Mouse (Mus musculus) megakaryocyte-erythroid progenitor cell, adult 5-6 weeks (primary cell): ENCODE results near the gene Abhd2. TPM values are rescaled to one million over a fixed set of nuclear protein-coding genes. Genes with fewer than 3 reads are reported as not detected.

ENCODE experiments used
- ATAC-seq: replicated peaks from 2 replicates; pipeline ENCODE4 v1.8.0; 2016; ENCODE audit warnings: mild to moderate bottlenecking, inconsistent platforms; ENCODE audit not compliant: severe bottlenecking, poor library complexity, low FRiP score, low TSS enrichment
- total RNA-seq, 2 experiments: library from RNA; stranded (forward) in 1 of 2; stranded (reverse) in 1 of 2; fragments of 200-1000, 215-1000 nt in 1 of 2; fragments of >200 nt in 1 of 2; fragmentation: Nextera tagmentation in 1 of 2; gene quantifications; 2 replicates each; pipeline ENCODE4 v1.2.3; 2014 to 2017

The Abhd2 gene
- total RNA-seq, 2 experiments from 2014 or later = 13.9 to 23.6 TPM

GRCm38 (mm10) chr7:79394666-79395065, 121.7 kb downstream of the Abhd2 start:
- no peak for ATAC-seq

DNA sequence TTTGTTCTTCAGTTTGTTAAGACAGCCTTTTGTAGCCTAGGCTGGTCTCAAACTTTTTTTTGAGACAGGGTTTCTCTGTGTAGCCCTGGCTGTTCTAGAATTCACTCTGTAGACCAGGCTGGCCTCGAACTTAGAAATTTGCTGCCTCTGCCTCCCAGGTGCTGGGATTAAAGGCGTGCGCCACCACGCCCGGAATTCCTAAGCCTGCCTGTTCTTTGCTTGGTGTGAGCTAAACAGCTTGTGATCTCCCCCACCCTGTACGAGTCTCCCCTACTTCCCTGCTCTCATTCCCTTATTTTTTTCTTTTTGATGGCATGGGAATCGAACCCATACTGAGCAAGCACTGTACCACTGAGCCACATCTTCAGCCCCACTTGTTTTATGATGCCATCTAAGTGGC, 122.2 kb downstream of the Abhd2 start:
- no peak for ATAC-seq

DNA sequence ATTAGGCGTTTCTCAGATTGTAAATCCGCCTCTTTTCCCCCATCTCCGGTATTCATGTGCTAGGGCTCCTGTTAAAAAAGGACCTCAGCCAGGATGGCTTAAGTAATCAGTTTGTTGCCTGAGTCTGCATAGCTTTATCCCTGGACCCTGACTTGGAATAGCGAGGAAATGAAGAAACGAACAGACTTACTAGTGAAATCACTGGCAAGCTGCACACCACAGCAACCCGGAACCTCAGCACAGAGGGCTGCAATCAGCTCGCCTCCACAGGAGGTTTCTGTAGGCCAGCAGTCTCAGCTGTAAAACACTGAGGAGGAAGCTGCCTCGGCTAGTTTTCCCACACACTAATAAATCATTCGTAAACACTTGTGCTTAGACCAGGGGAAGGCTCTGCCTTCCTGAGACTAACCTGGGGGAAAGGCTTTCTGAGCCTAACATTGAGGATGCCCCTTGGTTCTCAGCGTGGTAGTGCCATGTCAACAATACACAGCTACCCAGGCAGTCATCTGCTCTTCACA, 124.5 kb downstream of the Abhd2 start:
- ATAC-seq = no peak

- no peak for ATAC-seq
Measured at GRCm38 (mm10) chr7:79398426-79398825, 125.4 kb downstream of the Abhd2 start.

DNA sequence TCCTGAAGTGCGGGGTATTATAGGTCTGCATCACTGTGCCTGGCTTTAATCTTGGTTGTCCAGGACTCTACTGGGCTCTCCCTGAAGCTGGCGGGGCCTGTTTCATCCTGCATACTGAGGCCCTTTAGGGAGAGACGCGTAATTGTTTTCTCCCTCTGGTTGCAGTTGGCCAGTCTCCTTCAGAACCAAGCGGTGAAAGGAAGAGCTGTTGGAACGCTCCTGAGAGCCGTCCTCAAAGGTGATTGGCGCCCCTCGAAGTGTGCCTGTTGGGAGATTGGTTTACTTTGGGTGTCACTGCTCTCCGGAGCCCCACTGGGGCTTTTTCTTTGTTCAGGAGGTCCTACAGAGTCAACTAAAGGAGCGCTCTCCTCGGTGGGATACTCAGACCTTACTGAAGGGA, 126.0 kb downstream of the Abhd2 start:
- ATAC-seq = no peak

DNA sequence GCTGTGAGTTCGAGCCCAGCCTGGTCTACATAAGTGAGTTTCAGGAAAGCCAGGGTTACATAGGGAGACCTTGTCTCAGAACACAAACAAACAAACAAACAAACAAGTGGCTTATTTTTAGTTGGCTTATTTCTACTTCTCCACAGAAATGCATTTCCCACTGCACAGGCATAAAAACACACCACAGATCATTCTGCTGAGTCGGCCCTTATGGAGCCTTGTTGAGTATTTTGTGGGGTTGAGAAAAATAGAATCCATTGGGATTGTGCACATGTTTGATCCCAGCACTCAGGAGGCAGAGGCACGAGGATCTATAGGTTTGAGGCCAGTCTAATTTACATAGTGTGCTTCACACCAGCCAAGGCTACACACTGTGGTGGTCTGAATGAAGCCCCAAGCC, 127.3 kb downstream of the Abhd2 start:
- ATAC-seq = no peak

DNA sequence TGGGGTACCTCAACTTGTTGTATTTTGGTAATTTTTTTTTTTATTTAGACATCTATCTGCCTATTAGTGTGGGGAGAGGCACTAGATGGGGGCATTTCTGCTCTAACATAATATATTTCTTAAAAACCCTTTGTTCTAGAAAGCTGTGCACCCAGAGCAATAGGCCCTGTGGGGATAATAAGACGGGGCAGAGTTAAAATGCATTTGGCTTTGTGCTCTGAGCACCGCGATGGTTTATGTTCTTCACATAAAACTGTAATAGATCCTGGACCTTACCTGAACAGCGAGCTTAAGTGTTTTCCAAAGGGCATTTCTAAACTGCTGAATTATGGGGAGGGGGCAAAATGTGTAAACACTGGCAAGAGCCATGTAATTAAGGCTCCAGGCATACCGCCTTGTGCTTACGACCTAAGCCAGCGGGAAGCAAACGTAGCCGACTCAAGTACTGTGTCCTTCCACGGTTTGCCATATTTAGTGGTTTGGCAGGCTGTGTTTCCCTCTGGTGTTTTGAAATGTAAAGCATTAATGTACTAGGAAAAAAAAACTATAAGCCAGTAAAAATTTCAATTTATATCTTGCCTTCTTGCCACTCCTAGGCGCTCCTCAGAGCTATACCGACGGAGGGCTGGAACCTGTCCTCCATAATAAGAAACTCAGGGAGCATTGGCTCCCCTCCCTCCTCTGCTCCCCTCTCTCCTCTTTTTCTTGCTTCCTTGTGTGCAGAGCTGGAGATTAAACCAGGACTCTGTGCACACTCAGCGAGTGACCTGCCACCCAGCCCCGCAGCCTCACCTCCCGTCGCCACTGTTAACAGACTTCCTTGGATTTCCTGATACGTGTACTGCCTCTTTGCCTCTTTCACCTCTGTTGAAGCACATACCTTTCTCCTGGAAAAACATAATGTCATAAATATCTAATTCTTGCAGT, 141.7 kb downstream of the Abhd2 start:
- ATAC-seq = no peak

Other genes starting within 250 kb of the Abhd2 start
- not detected in 2 replicates for gene Acan, start 219.7 kb upstream of the Abhd2 start, total RNA-seq (2014; fragmentation: Nextera tagmentation)
- gene Acan, start 219.7 kb upstream of the Abhd2 start, total RNA-seq (2017) = not detected in 2 replicates
- gene Hapln3, start 142.2 kb upstream of the Abhd2 start, total RNA-seq (2014; fragmentation: Nextera tagmentation) = not detected in 2 replicates
- not detected in 2 replicates for gene Hapln3, start 142.2 kb upstream of the Abhd2 start, total RNA-seq (2017)
- gene Mfge8, start 124.1 kb upstream of the Abhd2 start, total RNA-seq (2014; fragmentation: Nextera tagmentation) = 5.3 and 13.3 TPM in 2 replicates
- gene Mfge8, start 124.1 kb upstream of the Abhd2 start, total RNA-seq (2017) = 6.2 and 9.7 TPM in 2 replicates
- 1.9 TPM in 1 of 2 replicates, not detected in the other for gene Rlbp1, start 113.8 kb downstream of the Abhd2 start, total RNA-seq (2014; fragmentation: Nextera tagmentation)
- not detected in 2 replicates for gene Rlbp1, start 113.8 kb downstream of the Abhd2 start, total RNA-seq (2017)
- gene Fanci, start 118.7 kb downstream of the Abhd2 start, total RNA-seq (2014; fragmentation: Nextera tagmentation) = 19.0 and 19.5 TPM in 2 replicates
- 25.3 and 25.6 TPM in 2 replicates for gene Fanci, start 118.7 kb downstream of the Abhd2 start, total RNA-seq (2017)
- gene Polg, start 193.2 kb downstream of the Abhd2 start, total RNA-seq (2014; fragmentation: Nextera tagmentation) = 41.8 and 77.5 TPM in 2 replicates
- 40.8 and 90.7 TPM in 2 replicates for gene Polg, start 193.2 kb downstream of the Abhd2 start, total RNA-seq (2017)